Mouse (Mus musculus): ENCODE results near the gene Snx33. TPM values are rescaled to one million over a fixed set of nuclear protein-coding genes. Genes with fewer than 3 reads are reported as not detected.
"Not testable (repeated sequence)": the region's sequence is repeated elsewhere in the genome, so short reads cannot be mapped to it uniquely, and the experiment has no call there.

The Snx33 gene
- polyA plus RNA-seq, 1 experiment from 2014 or later, result 9.3 TPM

- peak overlapping the region; percentile 78 for H3K27ac ChIP-seq
- no peaks in the 10 kb centered on the region for H3K27me3 ChIP-seq (replicated peaks)
- H3K4me1 ChIP-seq, result peaks cover 51% of the 10 kb centered on the region
- H3K4me2 ChIP-seq, result peak overlapping the region; percentile 83
- 40% methylated on average over 8 of the region's 8 CpGs for WGBS
- H3K9ac ChIP-seq, result peak overlapping the region; percentile 37
- H3K9me3 ChIP-seq, result no peaks in the 10 kb centered on the region
- peaks cover 10% of the 10 kb centered on the region for H3K36me3 ChIP-seq
- peak overlapping the region; percentile 37 for H3K4me3 ChIP-seq (replicated peaks)
- no peak for ATAC-seq (ENCODE audit: insufficient read depth, low FRiP score, low read depth)
Observed at GRCm38 (mm10) chr9:56923841-56924650, 4.1 kb downstream of the Snx33 start.

GRCm38 (mm10) chr9:56922746-56923145, 5.4 kb downstream of the Snx33 start:
- WGBS, result 86% methylated on average over 4 of the region's 4 CpGs
- H3K27me3 ChIP-seq (replicated peaks), result no peaks in the 10 kb centered on the region
- H3K4me1 ChIP-seq, result peaks cover 44% of the 10 kb centered on the region
- no peak overlapping the region for H3K4me3 ChIP-seq (replicated peaks)
- peak overlapping the region; percentile 83; the same call in 1 of the 2 replicates for H3K4me2 ChIP-seq
- peaks cover 22% of the 10 kb centered on the region for H3K36me3 ChIP-seq
- H3K9me3 ChIP-seq, result no peaks in the 10 kb centered on the region
- no peak overlapping the region for H3K9ac ChIP-seq
- 0 out of 2 replicates have a peak overlapping the region, but pooled peaks have one; percentile 78 for H3K27ac ChIP-seq
- no peak for ATAC-seq (ENCODE audit: insufficient read depth, low FRiP score, low read depth)

- WGBS, result 93% methylated on average over 13 of the region's 13 CpGs
- Histone ChIP-seq H3K9ac (no peak overlapping the region), H3K27ac (no peak overlapping the region), H3K9me3 (no peaks in the 10 kb centered on the region), H3K27me3 (replicated peaks) (no peaks in the 10 kb centered on the region), H3K36me3 (peaks cover 33% of the 10 kb centered on the region), H3K4me1 (peaks cover 9% of the 10 kb centered on the region), H3K4me3 (replicated peaks) (no peak overlapping the region), H3K4me2 (no peak overlapping the region)
- no peak for ATAC-seq (ENCODE audit: insufficient read depth, low FRiP score, low read depth)
Observed at GRCm38 (mm10) chr9:56918466-56918865, 9.7 kb downstream of the Snx33 start.

- no peak for ATAC-seq (ENCODE audit: insufficient read depth, low FRiP score, low read depth)
- Histone ChIP-seq H3K27ac (no peak overlapping the region), H3K9me3 (no peaks in the 10 kb centered on the region), H3K4me3 (replicated peaks) (no peak overlapping the region), H3K27me3 (replicated peaks) (no peaks in the 10 kb centered on the region), H3K4me1 (no peaks in the 10 kb centered on the region), H3K36me3 (peaks cover 33% of the 10 kb centered on the region), H3K9ac (no peak overlapping the region), H3K4me2 (no peak overlapping the region)
- 85% methylated on average over 2 of the region's 2 CpGs for WGBS
Observed at GRCm38 (mm10) chr9:56917131-56917530, 11.0 kb downstream of the Snx33 start.

GRCm38 (mm10) chr9:56915695-56916410, 12.3 kb downstream of the Snx33 start:
- Histone ChIP-seq H3K9me3 (no peaks in the 10 kb centered on the region), H3K4me3 (replicated peaks) (no peak overlapping the region), H3K4me1 (no peaks in the 10 kb centered on the region), H3K9ac (no peak overlapping the region), H3K4me2 (no peak overlapping the region), H3K27me3 (replicated peaks) (no peaks in the 10 kb centered on the region), H3K36me3 (peaks cover 28% of the 10 kb centered on the region), H3K27ac (no peak overlapping the region)
- 72% methylated on average over 5 of the region's 5 CpGs for WGBS
- no peak for ATAC-seq (ENCODE audit: insufficient read depth, low FRiP score, low read depth)

- 75% methylated on average over 1 of the region's 1 CpGs for WGBS
Observed at GRCm38 (mm10) chr9:56915116-56915515, 13.1 kb downstream of the Snx33 start.

GRCm38 (mm10) chr9:56913991-56914390, 14.2 kb downstream of the Snx33 start:
- no peak overlapping the region for H3K27ac ChIP-seq
- no peak for ATAC-seq (ENCODE audit: insufficient read depth, low FRiP score, low read depth)
- peaks cover 23% of the 10 kb centered on the region for H3K36me3 ChIP-seq
- H3K9me3 ChIP-seq, result no peaks in the 10 kb centered on the region
- no peak overlapping the region for H3K4me2 ChIP-seq
- no peak overlapping the region for H3K4me3 ChIP-seq (replicated peaks)
- no peaks in the 10 kb centered on the region; the same call in 1 of the 2 replicates for H3K4me1 ChIP-seq
- H3K9ac ChIP-seq, result no peak overlapping the region
- WGBS, result 66% methylated on average over 9 of the region's 9 CpGs
- no peaks in the 10 kb centered on the region for H3K27me3 ChIP-seq (replicated peaks)

More at GRCm38 (mm10) chr9:56915116-56915515, 13.1 kb downstream of the Snx33 start:
- Histone ChIP-seq H3K36me3 (peaks cover 25% of the 10 kb centered on the region), H3K4me3 (replicated peaks) (no peak overlapping the region), H3K27me3 (replicated peaks) (no peaks in the 10 kb centered on the region), H3K4me1 (no peaks in the 10 kb centered on the region), H3K9me3 (no peaks in the 10 kb centered on the region), H3K27ac (no peak overlapping the region), H3K9ac (no peak overlapping the region), H3K4me2 (no peak overlapping the region)
- ATAC-seq (ENCODE audit: insufficient read depth, low FRiP score, low read depth), result no peak

- WGBS, result 21% methylated on average over 1 of the region's 1 CpGs
Observed at GRCm38 (mm10) chr9:56911017-56911416, 17.2 kb downstream of the Snx33 start.

GRCm38 (mm10) chr9:56909991-56910390, 18.2 kb downstream of the Snx33 start:
- 39% methylated on average over 4 of the region's 4 CpGs for WGBS
- not testable (repeated sequence) for H3K4me2 ChIP-seq; H3K36me3 ChIP-seq; H3K27me3 ChIP-seq (replicated peaks); H3K4me3 ChIP-seq (replicated peaks); H3K4me1 ChIP-seq; H3K9me3 ChIP-seq; H3K9ac ChIP-seq; ATAC-seq (ENCODE audit: insufficient read depth, low FRiP score, low read depth); H3K27ac ChIP-seq

More at GRCm38 (mm10) chr9:56911017-56911416, 17.2 kb downstream of the Snx33 start:
- Histone ChIP-seq H3K4me2 (no peak overlapping the region), H3K4me3 (replicated peaks) (no peak overlapping the region), H3K36me3 (no peaks in the 10 kb centered on the region), H3K27me3 (replicated peaks) (no peaks in the 10 kb centered on the region), H3K4me1 (peaks cover 3% of the 10 kb centered on the region; the same call in 1 of the 2 replicates), H3K27ac (no peak overlapping the region), H3K9ac (no peak overlapping the region), H3K9me3 (no peaks in the 10 kb centered on the region)
- ATAC-seq (ENCODE audit: insufficient read depth, low FRiP score, low read depth), result no peak

GRCm38 (mm10) chr9:56907549-56907948, 20.6 kb downstream of the Snx33 start:
- WGBS, result 64% methylated on average over 9 of the region's 9 CpGs
- Histone ChIP-seq H3K9ac (no peak overlapping the region), H3K4me3 (replicated peaks) (no peak overlapping the region), H3K27me3 (replicated peaks) (no peaks in the 10 kb centered on the region), H3K27ac (peak overlapping the region; percentile 33; the same call in 1 of the 2 replicates), H3K4me1 (peaks cover 3% of the 10 kb centered on the region; the same call in 1 of the 2 replicates), H3K9me3 (no peaks in the 10 kb centered on the region), H3K36me3 (no peaks in the 10 kb centered on the region), H3K4me2 (no peak overlapping the region)
- peak; percentile 58 for ATAC-seq (ENCODE audit: insufficient read depth, low FRiP score, low read depth)

GRCm38 (mm10) chr9:56903662-56904061, 24.5 kb downstream of the Snx33 start:
- no peak overlapping the region for H3K4me3 ChIP-seq (replicated peaks)
- H3K36me3 ChIP-seq, result no peaks in the 10 kb centered on the region
- H3K9me3 ChIP-seq, result no peaks in the 10 kb centered on the region
- no peak overlapping the region for H3K9ac ChIP-seq
- H3K4me2 ChIP-seq, result no peak overlapping the region
- 89% methylated on average over 3 of the region's 3 CpGs for WGBS
- no peak overlapping the region for H3K27ac ChIP-seq
- no peaks in the 10 kb centered on the region for H3K27me3 ChIP-seq (replicated peaks)
- ATAC-seq (ENCODE audit: insufficient read depth, low FRiP score, low read depth), result no peak
- H3K4me1 ChIP-seq, result 0 out of 2 replicates have a peak, but pooled peaks cover 3% of the 10 kb centered on the region

- Histone ChIP-seq H3K9ac (no peak overlapping the region), H3K36me3 (no peaks in the 10 kb centered on the region), H3K27ac (peak overlapping the region; percentile 74), H3K4me2 (no peak overlapping the region), H3K27me3 (replicated peaks) (no peaks in the 10 kb centered on the region), H3K9me3 (no peaks in the 10 kb centered on the region), H3K4me3 (replicated peaks) (no peak overlapping the region), H3K4me1 (no peaks in the 10 kb centered on the region)
- peak; percentile 85 for ATAC-seq (ENCODE audit: insufficient read depth, low FRiP score, low read depth)
- 51% methylated on average over 8 of the region's 8 CpGs for WGBS
Observed at GRCm38 (mm10) chr9:56901187-56901586, 27.0 kb downstream of the Snx33 start.
